Mouse (Mus musculus) frontal cortex, postnatal 25 days (tissue): ENCODE measurements around the gene Etfdh.
"Not testable (repeated sequence)": the region's sequence is repeated elsewhere in the genome, so short reads cannot be mapped to it uniquely, and the experiment has no call there.

Experiments
- DNase-seq, 2 experiments: peaks; one replicate each; pipeline ENCODE4 v3.0.0; 2022; ENCODE audit warnings: low spot score in 2 of 2

The Etfdh gene

GRCm38 (mm10) chr3:79577606-79578005 is 51.7 kb downstream of the Etfdh start:
- no peak for DNase-seq

DNA sequence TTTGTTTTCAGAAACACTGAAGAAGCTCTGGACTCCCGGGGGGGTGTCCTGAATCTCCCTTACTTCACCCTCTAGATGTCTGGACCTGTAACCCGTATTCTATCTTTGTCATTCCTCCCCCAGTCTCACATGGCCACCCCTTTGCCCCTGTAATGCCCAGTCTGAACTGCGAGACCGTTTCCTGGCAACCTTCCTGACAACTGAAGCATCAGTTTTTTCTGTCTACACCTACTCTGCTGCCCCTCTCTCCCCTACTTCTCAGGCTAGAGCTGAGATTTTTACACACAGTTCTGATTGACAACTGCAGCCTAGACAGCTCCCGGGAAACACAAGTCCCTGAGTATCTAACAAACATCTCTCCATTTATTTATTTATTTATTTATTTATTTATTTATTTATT is 52.4 kb downstream of the Etfdh start:
- DNase-seq = no peak

DNA sequence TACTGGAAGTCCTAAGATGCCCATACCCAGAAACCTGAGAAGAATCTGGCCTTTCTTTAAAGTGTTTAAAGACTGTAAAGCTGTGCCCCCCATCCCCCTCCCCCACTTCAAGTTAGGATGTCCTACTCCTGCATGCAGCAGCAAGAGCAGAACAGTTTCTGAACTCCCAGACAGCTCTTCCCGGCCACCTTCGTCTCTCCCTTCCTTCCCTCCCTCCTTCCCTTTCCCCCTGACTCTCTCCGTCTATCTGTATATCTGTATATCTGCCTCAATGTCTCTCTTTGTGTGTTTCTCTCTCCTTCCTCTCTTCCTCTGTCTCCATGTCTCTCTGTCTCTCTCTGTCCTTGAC is 52.9 kb downstream of the Etfdh start:
- no peak for DNase-seq

DNA sequence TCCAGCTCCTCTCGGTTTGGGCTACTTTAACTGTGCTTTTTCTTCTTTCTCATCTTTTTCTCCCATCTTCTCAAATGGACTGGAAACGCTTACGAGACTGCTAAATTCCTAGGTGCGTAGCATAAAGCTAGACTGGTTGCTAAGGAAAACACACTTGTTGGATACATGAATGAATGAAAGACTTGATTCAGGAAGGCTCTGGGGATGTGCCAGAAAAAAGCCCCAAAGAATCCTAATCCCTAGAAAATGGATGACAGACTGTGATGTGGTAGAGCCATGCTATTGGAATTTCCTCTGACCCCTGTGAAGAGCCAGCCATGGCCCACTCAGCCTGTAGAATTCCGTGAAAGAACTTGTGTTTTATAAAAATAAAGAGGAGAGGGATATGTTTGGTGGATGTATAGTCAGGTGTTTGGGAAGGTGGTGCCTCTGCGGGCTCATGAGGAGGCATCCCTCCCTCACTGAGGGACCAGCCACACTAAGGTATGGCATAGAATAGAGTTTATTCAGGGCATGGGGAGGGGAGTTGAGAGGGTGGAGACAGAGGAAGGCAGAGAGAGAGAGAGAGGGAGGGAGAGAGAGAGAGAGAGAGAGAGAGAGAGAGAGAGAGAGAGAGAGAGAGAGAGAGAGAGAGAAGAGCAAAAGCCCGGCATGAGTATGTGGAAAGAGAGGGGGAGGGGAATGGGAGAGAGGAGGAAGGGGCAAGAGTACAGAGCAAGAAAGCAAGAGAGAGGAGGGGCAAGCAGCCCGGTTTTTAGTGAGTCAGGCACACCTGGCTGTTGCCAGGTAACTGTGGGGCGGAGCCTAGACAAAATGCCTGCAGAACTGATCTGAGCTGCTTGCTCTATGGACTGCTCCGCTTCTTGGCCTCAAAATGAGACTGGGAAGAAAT is 53.5 kb downstream of the Etfdh start:
- no peak for DNase-seq

- no peak for DNase-seq
Observed at GRCm38 (mm10) chr3:79574336-79574735, 55.0 kb downstream of the Etfdh start.

- not testable (repeated sequence) for DNase-seq
Observed at GRCm38 (mm10) chr3:79573376-79573775, 55.9 kb downstream of the Etfdh start.

DNA sequence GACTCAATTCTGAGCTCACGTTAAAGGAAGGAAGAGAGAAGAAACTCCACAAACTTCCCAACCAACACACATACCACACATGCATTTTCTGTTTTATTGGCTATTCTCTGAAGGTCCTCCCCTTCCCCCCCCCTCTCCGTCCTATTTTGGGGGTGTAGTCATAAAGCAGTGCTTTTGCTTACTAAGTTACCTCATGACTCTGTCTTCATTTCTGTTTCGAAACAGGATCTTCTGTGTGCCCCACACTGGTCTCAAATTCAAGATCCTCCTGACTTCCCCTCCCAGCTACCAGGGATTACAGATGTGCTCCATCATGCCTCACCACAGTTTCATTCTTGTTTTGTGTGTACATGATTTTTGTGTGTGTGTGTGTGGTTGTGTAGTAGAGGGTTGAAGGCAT is 56.9 kb downstream of the Etfdh start:
- DNase-seq = no peak

DNA sequence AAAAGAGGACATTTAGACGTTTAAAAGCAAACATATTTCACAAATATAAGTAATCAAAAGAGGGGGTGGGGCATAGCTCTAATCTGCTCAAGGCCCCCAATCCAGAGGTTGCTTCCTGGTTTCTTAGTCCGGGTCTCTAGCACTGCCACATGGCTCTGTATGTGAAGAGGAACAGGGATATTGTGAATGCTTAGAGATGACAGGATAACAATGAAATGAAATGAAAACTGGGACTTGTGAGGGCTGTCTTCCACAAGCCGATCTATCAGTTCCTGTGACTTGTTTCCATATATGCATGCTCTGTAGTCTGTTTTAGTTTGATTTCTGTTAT is 60.0 kb downstream of the Etfdh start:
- no peak for DNase-seq

DNA sequence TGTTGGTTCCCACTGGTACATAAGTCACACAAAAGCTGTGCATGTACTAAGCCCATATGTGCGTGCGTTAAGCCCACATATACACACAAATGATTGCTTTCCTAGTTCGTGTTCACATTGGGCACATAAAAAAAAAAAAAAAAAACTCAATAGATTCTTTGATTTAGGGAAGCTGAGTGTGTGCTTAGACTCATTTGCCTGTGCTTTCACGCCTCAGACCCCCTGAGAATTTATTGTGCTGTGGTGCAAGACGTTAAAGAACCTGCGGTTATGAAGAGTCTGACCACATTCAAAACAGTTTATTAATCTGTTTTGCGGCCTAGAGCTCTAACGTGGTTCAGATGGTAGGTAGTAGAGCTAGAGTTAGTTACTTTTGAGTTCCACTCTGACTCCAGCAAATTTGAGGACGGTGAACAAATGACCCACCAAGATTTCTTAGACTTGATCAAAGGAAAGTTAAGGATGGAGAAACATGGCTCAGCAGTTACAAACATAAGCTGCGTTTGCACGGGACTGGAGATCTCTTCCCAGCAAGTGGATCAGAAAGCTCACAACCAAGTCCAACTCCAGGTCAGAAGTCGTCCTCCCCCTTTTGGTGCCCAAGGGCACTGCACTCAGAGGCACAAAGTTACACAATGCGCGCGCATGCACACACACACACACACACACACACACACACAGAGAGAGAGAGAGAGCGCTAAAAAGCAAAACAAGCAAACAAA is 60.5 kb downstream of the Etfdh start:
- DNase-seq = no peak

DNA sequence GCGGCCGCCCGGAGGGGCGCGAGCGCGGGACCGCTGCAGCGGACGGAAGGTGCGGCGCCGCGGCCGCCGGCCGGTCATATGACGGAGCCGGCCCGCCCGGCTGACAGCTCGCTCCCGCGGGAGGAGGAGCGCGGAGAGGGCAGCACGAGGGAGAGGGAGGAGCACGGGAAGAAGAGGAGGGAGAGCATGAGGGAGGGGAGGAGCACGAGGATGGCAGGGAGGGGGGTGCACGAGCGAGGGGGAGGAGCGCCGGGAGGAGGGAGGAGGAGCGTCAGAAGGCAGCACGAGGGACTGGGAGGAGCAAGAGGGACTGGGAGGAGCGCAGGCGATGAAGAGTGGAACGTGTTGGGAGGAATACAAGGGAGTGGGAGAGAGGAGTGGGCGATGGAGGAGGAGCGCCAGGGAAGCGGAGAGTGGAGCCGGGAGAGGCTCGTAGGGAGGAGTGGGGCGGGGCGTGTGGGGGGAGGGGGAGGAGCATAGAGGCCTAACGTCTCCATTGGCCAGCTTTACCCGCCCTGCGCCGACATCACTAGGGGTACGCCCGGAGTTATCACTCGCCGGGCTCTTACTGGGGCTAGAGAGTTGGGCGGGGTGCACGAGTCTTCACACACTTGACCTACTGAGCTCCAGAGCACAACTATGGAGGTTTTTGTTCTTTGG is 61.5 kb downstream of the Etfdh start, which contains the start of gene Fnip2:
Gene Fnip2, minus strand, starts transcription at position 94 of the 660 bp plus-strand sequence.
- DNase-seq = peak; percentile 66 to 77

GRCm38 (mm10) chr3:79566716-79567691 is 62.3 kb downstream of the Etfdh start:
- peak in 1 of 2 experiments; percentile 23 for DNase-seq

GRCm38 (mm10) chr3:79564875-79565606 is 64.3 kb downstream of the Etfdh start:
- DNase-seq = no peak

DNA sequence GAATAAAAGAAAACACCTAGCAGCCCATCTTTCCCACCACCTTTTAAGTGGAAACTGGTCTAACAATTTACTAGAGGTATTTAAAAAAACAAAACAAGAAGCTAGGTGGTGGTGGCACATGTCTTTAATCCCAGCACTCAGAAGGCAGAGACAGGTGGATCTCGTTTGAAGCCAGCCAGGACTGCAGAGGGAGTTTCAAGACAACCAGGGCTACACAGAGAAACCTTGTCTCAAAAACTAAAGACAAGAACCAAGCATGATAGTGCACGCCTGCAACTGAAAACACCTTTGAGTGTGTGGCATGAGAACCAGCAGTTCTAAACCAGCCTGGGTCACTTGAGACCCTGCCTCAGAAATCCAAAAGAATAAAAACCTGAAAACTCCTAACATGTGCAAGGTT is 65.8 kb downstream of the Etfdh start:
- no peak for DNase-seq

- no peak for DNase-seq
Observed at GRCm38 (mm10) chr3:79561784-79562715, 67.2 kb downstream of the Etfdh start.

GRCm38 (mm10) chr3:79560555-79560954 is 68.7 kb downstream of the Etfdh start:
- DNase-seq = no peak

DNA sequence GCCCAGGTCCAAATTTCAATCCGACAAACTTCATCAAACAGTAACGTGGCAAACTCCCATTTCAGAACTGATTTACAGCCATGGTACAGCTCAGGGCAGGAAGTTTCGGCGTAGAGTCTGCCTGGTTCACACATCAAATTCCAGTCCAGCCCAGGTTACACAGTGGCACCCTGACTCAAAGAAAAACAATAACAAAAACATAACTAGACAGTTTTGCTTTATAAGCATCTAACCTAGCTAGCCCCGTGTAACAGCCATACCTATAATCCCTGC is 69.6 kb downstream of the Etfdh start:
- DNase-seq = no peak

DNA sequence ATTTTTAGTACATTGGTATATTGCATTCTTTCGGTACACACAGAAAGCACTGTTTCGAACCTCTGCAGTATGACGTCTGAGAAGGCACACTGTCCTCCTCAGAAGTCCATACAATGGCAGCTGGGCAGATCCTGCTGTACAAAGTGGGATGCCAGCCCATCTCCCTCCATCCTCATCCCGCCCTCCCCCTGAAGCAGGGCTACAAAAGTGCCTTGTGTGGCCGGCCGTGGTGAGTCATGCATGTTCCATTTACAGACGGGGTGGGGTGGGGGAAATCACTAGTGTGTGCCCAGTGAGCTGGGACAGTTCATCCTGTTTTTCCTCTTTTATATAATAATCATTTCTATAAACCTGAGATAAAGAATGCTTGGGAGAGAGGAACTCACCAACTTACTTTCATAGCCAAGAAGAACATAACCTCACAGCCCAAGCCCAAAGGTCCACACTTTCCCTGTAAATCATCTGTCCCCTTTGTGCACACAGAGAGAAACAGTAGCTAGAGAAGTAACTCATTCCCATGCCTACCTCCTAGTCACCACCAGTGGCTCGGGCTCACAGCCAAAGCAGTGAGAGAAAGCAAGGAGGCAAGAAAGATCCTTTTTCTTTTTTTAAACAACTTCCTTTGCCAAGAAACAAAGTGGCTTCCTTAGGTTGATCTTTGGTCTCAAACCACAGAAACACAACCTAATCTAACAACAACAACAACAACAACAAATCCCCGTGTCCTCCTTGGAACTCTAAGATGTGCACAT is 70.1 kb downstream of the Etfdh start:
- peak in 1 of 2 experiments; percentile 31 for DNase-seq

DNA sequence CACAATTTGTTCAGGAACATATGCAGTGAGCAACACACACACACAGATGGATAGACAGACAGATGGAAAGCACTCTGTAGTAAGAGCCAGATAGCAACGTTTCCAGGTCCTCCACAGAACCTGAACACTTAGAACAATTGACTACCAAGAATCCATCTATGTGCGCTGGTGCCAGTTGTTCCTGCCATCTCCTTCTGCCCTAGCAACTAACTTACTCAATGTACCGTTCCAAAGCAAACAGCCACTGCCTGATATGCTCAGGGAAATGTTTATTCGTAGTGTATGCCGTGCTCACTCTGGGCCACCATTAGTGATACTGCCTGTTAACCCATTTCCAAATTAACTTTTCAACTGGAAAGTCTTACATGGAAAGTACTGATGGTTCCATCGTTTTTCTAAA is 74.2 kb downstream of the Etfdh start:
- DNase-seq = no peak
